Mouse (Mus musculus) gastrocnemius, postnatal 25 days (tissue): ENCODE results near the gene Shroom1. TPM values are rescaled to one million over a fixed set of nuclear protein-coding genes. Genes with fewer than 3 reads are reported as not detected.
A peak's percentile ranks its signal among the peaks of the same experiment; 100 is the strongest.

Experiments used
- DNase-seq: peaks from one replicate; pipeline ENCODE4 v3.0.0; 2022
- total RNA-seq, 2 experiments: library from RNA; stranded (reverse); gene quantifications; 1 replicate in 1 of 2; 2 replicates in 1 of 2; pipeline ENCODE4 v1.2.3; 2021

The Shroom1 gene
- total RNA-seq, 2 experiments from 2014 or later: 0.23 to 0.35 TPM

DNA sequence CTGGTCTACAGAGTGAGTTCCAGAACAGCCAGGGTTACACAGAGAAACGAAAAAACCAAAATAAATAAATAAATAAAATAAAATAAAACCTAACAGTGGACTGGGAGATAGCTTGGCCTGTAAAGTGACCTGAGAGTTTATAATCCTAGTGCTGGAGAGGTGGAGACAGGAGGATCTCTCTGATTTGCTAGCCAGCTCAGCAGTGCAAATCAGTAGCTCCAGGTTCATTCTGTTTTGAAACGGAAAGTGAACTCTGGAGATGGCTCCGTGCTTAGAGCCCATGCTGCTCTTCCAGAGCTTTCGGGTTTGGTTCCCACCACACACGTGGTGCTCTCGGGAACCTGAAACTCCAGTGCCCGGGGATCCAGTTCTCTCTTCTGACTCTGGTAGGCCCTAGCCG is 9.0 kb upstream of the Shroom1 start:
- no peak for DNase-seq

DNA sequence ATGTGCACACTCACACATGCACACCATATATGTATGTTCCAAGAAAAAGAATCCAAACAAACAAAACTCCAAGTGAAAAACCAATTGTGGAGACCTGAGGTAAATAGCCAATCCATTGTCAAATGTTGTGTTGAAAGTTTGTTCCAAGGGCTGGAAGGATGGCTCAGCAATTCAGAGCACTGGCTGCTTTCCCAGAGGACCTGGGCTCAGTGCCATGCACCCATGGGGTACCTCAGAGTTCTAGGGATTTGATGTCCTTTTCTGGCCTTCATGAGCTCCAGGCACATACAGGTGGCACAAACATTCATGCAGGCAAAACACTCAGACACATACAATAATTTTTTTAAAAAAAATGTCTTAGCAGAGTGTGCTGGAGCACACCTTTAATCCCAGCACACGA is 8.5 kb upstream of the Shroom1 start:
- DNase-seq: peak; percentile 51

DNA sequence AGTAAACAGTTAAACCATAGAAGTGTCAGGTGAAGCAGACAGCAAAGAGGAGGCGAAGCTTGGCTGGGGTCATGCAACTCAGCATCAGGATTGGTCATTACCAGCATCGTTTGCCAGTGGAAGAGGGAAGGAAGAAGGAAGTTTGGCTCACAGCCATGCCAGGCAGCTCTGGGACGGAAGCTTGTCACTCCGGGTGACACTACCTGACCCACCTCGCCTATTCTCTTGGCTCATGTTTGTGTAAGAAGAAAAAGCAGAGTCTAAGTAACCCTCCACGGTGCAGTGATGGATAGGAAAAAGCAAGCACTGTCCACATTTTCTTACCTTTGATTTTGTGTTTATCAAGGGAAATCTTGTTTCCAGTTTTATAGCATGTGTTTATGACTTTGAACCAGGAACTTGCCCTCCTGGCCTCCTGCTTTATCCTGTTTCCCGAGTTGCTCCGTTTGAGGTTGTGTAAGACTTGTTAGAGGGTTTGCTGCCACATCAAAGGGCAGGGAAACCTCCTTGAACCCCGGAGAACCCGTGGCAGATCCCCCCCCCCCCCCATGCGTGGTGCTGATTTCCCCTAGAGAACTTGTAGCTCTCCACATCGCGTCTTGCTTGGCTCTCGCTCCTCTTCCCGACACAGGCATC is 6.8 kb upstream of the Shroom1 start:
- DNase-seq: no peak

DNA sequence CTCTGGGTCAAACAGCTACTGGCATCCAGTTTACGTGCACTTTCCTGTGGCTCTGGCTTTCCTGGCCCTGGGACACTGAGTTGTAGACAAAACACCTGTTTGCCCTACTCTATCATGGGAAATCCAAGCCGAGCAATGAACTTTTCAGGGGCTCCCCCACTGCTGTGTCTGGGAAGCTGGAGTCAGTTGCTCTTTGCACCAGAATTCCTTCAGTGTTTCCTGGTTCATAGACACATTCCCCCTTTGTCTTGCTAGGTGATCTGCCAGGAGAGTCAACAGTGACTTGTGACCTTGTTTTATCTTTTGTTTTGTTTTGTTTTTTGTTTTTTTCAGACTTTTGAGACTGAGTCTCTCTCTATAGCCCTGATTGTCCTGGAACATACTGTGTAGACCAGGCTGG is 5.6 kb upstream of the Shroom1 start:
- no peak for DNase-seq

DNA sequence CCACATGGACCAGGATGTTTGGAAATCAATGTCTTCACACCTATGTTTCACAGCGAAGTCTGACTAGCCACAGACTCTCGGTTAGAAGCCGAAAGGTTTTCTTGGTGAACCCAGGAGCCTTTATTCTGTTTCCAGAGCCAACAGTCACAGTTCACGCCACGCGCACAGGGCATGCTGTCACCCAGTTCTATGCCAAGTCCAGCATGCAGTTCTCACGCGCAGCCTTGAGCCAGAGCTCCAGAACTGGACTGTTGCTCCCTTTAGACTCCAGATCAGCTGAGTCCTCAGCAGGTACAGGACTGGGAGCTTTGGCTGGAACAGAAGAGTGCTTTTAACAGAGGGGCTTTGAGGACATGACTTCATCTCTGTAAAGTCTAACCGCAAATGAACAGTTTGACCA is 4.6 kb upstream of the Shroom1 start:
- DNase-seq: no peak

DNA sequence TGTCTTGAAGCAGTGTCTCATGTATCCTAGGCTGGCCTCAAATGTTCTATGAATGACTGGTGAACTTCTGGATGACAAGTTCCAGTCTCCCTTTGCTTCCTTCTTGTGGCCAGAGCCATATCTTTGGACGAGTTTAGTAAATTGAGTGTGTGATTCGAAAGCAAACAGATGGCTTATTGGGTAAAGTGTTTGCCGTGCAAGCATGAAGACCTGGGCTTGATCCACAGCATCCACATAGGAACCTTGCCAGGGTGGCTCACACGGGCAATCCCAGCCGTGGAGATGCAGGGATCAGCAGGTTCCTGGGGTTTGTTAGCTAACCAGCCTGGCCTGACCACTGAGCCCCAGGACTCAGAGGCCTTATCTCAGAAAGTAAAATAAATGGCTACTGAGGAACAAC is 4.0 kb upstream of the Shroom1 start:
- no peak for DNase-seq

DNA sequence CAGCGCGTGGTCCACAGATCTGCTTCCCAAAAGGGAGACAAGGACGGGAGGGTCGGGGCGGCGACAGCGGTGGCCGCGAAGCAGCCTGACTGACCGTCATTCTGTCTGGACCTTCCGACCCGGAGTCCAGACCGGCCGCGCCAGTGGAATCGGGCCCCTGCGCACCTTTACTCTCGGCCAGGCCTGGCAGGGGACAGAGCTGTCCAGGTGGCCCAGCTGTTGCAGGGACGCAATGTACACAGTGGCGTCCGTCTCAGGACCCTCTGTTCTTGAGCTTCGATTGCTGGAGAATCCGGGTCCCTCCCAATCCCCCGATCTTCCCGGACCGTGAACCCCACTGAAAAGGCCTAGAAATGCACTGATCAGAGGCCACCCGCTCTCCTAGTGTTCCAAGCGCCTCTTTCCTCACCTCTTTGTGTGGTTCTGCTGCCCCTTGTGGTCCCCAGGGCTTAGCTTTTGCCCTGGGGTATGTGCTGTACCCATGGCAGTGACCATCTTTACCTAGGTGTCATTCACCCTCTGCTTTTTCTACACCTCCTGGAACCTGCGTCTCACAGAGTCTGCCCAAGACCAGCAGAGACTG is 458 bp downstream of the Shroom1 start:
- no peak for DNase-seq

DNA sequence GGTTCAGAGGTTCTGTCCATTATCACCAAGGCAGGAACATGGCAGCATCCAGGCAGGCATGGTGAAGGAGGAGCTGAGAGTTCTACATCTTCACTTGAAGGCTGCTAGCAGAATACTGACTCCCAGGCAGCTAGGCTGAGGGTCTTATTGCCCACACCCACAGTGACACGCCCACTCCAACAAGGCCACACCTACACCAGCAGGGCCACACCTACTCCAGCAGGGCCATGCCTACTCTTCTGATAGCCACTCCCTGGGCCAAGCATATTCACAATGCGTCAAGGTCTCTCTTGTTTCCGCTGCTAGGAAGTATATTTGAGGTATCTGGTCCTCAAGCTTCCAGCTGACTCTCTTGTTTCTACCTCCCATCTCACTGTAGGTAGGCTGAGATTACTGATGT is 2.0 kb downstream of the Shroom1 start:
- no peak for DNase-seq

DNA sequence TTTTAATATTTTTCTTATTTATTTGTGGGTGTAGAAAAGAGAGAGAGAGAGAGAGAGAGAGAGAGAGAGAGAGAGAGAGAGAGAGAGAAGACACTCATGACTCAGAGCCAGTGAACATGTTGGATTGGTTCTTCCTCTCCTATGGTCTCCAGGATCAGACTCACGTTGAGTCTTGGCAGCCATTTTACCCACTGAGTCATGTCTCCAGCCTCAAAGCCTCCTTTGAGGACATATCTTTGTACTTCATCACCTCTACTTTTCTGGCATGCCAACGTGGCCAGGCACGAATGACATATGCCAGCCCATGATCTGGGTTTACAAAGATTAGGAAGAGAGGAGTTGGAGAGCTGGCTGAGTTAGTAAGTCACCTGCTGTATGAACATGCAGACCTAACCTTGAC is 3.2 kb downstream of the Shroom1 start:
- DNase-seq: no peak

DNA sequence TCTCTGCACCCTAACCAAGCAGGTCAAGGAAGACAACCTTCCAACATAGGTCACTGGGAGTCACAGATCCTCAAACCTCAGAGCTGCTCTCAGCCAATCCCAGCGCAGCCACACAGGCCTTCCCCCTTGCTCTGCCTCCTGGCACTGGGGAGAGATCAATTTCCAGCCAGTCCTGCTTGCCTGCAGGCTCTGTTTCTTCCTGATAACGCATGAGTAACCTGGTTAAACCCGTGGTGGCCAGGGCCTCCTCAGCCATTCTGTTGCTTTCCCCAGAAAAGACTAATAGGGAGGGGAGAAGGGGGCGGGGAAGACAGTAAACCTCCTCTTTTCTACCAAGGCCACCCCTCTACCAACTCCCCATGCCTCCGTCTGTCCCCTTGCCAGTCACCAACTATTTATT is 4.7 kb downstream of the Shroom1 start:
- no peak for DNase-seq

DNA sequence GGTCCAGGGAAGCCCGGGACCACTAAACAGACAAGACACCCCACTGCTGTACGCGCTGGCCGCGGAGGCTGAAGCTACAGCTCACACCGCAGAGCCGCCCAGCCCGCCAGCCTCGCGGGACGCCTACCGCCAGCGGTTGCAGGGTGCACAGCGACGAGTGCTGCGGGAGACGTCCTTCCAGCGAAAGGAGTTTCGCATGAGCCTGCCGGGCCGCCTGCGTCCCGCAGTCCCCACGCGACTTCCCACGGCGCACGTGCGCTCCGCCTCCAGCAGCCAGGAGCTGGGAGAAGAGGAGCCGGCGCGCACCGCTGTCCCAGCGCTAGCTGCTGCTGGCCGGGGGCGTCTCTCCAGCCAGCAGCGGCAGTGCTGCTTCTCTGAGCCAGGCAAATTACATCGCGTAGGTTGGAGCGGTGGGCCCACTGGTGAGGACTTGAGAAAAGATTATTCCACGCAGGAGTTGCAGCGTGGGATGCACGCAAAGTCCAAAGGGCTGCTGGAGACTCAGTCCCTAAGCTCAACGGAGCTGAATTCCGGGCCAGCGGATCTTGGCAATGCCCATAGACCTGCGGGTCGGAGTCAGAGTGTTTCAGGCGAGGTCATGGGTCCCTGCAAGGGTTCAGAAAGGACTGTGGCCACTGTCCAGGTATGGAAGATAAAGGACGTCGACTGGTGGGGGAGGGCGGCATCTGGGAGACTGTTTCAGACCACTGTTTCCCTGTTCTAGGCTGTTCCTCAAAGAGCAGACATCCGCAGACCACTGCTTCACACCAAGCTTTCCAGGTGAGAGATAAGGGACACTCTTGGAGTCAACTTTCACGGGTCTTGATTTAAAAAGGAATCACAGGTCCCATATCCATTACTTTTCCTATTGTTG is 6.8 kb downstream of the Shroom1 start:
- no peak for DNase-seq

DNA sequence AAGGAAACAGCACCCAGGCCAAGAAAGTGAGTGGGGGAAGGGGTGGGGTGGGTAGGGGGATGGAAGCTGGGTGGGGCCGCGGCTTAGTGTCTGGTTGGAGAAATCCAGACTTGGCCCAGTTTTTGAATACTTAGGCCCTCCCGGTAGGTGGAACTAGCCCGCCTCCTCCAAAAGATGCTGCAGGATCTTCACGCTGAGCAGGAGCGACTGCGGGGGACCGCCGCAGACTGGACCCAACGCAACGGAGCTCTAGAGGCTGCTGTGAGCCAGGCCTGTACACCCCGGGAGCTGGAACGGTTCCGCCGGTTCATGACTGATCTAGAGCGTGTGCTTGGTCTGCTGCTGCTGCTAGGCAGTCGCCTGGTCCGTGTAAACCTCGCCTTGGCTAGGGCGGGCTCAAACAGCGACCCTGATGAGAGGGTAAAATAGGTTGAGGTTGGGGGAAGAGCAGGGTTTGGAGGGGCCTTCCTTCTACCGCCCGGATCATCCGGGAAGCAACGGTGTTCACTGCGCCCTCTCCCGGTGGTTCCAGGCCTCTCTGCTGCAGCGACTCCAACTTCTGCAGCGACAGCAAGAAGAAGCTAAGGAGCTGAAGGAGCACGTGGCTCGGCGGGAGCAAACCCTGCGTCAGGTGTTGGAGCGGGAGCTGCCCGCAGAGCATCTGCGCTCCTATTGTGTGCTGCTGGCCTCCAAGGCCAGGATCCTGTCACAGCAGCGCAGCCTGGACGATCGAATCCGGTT is 9.4 kb downstream of the Shroom1 start:
- DNase-seq: peak; percentile 72

DNA sequence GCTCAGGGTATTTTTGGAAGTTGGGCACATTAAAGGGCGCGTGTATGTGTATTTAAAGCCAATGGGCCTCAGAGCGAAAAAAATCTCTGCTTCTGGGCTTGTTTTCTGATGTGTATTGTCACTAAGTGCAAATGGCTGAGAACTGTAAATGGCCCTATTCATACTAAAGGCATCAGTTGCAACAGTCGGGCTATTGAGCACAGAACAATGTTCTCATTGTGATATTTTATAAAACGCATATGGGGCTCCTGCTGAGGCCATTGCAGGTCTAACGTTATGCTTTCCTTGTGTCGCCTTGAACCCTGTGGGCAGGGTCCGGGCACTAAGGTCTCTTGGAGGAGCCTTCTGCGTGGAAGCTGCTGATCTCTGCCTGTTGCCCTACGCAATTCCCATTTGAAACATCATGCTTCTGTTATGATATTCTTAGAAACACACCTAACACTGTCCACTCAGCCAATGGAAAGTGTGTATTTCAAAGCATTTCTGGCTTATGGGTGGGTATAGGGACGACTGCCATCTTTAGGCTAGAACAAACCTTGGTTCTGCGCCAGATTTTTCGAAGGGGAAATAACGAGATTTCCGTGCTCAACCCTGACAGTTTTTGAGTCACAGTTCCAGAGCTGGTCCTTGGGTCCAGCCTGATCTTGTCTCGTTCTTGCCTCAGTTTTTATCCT is 12.4 kb downstream of the Shroom1 start:
- DNase-seq: no peak

DNA sequence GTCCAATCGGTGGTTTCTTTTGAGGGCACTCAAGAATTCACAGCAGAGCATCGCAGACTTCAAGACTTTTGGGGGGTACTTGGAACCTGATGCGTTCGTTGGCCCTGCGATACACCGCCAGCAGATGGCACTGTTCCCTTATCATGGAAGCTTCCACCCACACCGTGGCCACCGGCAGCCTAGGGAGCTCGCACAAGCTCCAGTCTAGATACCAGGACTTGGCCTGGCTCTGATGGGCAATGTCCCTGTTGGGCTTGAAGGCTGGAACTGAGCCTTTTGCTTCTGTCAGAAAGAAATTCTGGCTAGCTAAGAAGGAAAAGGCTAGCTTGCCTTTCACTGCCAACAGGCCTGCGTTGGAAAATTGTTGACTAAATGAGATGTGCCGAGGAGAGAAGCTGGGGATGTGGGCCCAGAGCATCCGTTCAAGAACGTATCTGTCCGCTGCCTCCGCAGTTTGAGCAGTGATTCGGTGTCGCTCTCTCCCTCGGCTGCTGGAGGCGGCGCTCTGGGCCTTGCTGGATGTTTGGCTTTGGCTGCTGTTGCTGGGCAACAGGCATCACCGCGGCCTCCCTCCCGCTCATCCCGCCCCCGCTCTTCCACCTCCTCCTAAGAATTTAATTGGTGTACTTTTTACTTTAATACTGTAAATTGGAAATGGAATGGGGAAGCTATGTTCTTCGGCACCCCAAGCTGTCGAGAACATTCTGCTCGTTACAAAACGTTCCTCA is 13.1 kb downstream of the Shroom1 start, which contains the start of gene Gm9837:
Gene Gm9837, minus strand, starts transcription at position 512 of the 728 bp plus-strand sequence.
- DNase-seq: peak; percentile 75

DNA sequence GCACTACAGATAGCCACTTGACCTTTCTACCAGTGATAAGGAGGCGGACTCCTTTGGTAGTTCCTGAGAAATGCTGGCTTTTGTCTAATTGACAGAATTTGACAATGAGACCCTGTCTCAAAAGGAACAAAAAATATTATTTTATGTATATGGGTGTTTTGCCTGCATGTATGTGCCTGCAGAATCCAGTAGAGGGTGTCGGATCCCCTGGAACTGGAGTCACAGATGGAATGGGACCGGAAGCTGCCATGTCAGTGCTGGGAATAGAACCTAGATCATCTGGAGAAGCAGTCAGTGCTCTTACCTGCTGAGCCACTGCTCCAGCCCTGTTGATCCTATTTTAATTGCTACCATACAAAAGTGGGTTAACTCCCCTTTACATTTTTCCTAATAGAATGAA is 15.7 kb downstream of the Shroom1 start:
- DNase-seq: no peak

DNA sequence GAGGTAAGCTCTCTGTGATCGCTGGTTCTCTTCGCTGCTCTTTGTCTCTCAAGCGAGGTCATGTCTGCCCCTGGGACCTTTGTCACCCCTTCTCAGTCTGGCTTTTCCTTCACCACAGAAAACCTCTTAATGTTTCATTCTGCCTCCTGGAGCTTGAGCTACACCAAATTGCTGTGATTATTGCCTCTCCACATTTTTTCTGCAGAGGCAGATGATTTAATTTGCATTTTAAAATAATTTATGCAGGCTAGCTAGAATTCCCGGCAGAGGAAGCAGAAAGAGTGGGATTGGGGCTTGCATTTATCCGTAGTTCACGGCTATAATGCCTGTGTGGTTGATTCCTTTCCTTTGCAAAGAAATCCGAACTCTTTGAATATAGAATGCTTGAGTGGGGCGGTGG is 18.6 kb downstream of the Shroom1 start:
- no peak for DNase-seq

DNA sequence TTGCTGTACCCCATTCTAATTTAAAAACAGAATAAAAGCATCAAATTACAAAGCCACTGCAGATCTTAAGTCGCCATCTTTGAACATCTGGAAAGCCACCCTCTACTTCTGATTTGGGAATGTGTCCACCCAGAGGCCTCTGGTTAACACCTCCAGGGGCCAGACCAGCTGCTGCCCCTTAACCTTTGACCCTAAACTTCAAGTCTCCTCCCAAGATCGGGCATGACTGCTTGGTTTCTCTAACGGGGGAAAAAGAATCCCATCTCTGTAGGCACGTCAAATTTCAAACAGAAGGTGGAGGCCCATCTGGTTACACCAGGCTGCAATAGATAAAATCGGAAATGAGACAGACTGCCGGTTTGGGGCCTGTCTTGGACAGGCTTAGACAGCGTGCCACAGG is 20.8 kb downstream of the Shroom1 start:
- DNase-seq: no peak

DNA sequence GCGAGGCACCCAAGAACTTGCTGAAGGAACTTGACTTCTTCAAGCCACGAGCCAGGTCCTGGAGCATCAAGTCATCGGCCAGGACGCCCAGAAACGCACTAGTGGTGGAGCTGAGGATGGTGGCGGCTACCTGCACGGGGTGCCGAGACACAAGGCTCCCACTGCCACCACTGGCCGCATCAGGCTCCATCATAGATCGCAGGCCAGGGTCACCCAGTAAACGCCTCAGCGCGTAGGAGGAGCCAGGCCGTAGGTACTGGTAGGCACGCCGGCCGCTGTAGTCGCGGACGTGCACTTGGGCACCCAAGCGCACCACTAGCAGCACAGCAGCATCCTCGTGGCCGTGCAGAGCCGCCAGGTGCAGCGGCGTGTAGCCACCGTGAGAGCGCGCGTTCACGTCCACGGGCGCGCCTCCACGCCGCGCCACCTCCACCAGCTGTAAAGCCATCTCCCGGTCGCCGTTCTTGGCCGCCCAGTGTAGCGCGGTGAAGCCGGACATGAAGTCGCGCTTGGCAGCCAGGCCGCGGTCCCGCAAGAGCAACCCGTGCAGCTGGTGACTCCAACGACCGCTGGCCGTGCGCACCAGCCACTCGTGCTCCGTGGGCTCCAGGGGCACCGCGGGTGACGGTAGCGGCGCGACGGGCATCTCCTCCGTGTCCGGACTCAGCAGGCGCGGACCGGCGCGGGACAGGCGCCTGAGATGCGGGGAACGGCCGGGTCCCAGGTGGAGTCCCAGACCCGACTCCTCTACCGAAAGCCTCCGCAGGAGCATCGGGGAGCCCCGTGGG is 21.6 kb downstream of the Shroom1 start:
- DNase-seq: no peak

DNA sequence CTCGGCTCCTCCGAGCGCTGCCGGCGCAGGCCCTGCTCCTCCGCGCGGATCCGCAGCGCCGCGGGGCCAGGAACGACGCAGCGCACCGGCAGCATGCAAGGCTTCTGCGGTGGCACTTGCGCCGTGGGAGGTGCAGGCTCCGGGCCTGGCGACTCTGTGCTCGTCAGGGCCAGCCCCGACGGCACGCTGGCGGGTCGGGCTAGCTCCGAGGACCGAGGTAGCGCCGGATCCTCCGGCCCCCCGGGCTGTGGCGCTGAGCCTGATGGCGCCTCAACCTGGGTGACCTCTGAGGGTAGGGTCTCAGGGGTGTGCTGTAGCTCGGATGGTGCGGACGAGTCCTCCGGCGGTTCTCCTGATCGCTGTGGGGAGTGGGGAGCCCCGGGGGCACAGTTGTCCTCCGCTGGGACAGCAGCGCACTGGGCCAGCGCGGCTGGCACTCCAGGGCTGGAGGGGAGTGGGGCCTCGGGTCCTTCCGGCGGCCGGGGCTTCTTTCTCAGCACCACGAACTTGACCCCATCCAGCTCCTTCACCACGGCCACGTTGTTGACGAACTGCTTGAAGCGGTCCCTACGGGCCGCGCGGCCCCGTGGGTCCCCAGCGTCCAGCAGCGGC is 22.3 kb downstream of the Shroom1 start:
- no peak for DNase-seq

DNA sequence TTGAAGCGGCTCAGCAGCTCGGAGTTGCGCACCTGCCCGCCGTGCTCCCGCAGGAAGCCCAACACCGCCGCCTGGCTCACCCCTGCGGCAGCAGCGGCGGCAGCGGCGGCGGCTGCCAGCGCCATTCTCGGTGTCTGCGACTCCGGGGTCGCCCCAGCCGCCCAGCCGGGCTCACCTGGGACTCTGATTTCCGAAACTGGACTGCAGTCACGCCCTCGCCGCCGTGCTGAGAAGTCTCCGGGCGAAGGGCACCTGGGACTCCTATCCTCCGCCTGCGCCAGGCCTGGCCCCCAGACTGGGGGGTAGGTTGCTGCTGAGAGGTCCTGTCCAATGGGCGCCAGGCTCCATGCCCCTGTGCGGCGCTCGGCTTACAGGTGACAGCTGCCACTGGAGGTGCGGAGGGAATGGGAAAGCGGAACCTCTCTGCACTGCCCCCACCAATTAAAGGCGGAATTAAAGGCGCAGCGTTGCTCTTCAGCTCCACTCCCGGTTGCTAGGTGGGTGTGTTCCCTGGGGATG is 22.8 kb downstream of the Shroom1 start, which contains the start of the genes Gm9945 and Sowaha:
Gene Gm9945, plus strand, starts transcription at position 384 of the 519 bp plus-strand sequence.
Gene Sowaha, minus strand, starts transcription at position 492 of the 519 bp plus-strand sequence.
- no peak for DNase-seq
